Mouse (Mus musculus): ENCODE data around the gene Isyna1. TPM values are rescaled to one million over a fixed set of nuclear protein-coding genes. Genes with fewer than 3 reads are reported as not detected.
A peak's percentile ranks its signal among the peaks of the same experiment; 100 is the strongest.

Isyna1 gene
- polyA plus RNA-seq, 1 experiment, result 92.4 TPM

- Histone ChIP-seq H3K4me1 (ENCODE audit: control insufficient read depth, insufficient read depth, insufficient read length, low read length) (peaks cover 22% of the 10 kb centered on the region), H3K4me3 (ENCODE audit: low read depth, low read length) (no peak overlapping the region), H3K36me3 (ENCODE audit: control insufficient read depth, insufficient read depth, low read length) (no peaks in the 10 kb centered on the region), H3K27ac (ENCODE audit: insufficient read depth, low read depth, low read length) (no peak overlapping the region), H3K27me3 (ENCODE audit: control insufficient read depth, insufficient read depth, low read length) (no peaks in the 10 kb centered on the region)
- TF ChIP-seq CTCF (IDR thresholded peaks at IDR 0.05; ENCODE audit: extremely low read depth, insufficient read length, insufficient replicate concordance, low read depth, low read length) (no peak), POLR2A (IDR thresholded peaks at IDR 0.05; ENCODE audit: low read depth, low read length) (no peak)
- WGBS, result 90% methylated on average over 5 of the region's 5 CpGs
These were observed 32.9 kb downstream of the Isyna1 start for GRCm38 (mm10) chr8:70627041-70627440.

- H3K4me3 ChIP-seq (ENCODE audit: low read depth, low read length), result no peak overlapping the region
- no peaks in the 10 kb centered on the region for H3K27me3 ChIP-seq (ENCODE audit: control insufficient read depth, insufficient read depth, low read length)
- no peak for TF ChIP-seq CTCF (IDR thresholded peaks at IDR 0.05; ENCODE audit: extremely low read depth, insufficient read length, insufficient replicate concordance, low read depth, low read length)
- TF ChIP-seq POLR2A (IDR thresholded peaks at IDR 0.05; ENCODE audit: low read depth, low read length), result no peak
- H3K27ac ChIP-seq (ENCODE audit: insufficient read depth, low read depth, low read length), result no peak overlapping the region
- peaks cover 24% of the 10 kb centered on the region for H3K4me1 ChIP-seq (ENCODE audit: control insufficient read depth, insufficient read depth, insufficient read length, low read length)
- H3K36me3 ChIP-seq (ENCODE audit: control insufficient read depth, insufficient read depth, low read length), result no peaks in the 10 kb centered on the region
- WGBS, result 66% methylated on average over 7 of the region's 7 CpGs
These were observed 34.9 kb downstream of the Isyna1 start for GRCm38 (mm10) chr8:70628986-70629490.

GRCm38 (mm10) chr8:70629574-70630531 is 35.7 kb downstream of the Isyna1 start:
- no peaks in the 10 kb centered on the region for H3K27me3 ChIP-seq (ENCODE audit: control insufficient read depth, insufficient read depth, low read length)
- peaks cover 27% of the 10 kb centered on the region for H3K4me1 ChIP-seq (ENCODE audit: control insufficient read depth, insufficient read depth, insufficient read length, low read length)
- peak overlapping the region; percentile 70 for H3K4me3 ChIP-seq (ENCODE audit: low read depth, low read length)
- TF ChIP-seq CTCF (IDR thresholded peaks at IDR 0.05; ENCODE audit: extremely low read depth, insufficient read length, insufficient replicate concordance, low read depth, low read length) (peak; percentile 100), POLR2A (IDR thresholded peaks at IDR 0.05; ENCODE audit: low read depth, low read length) (no peak; the same call in 1 of the 2 replicates)
- H3K27ac ChIP-seq (ENCODE audit: insufficient read depth, low read depth, low read length), result peak overlapping the region; percentile 10; the same call in 1 of the 2 replicates
- under 1% methylated on average over 60 of the region's 60 CpGs for WGBS
- no peaks in the 10 kb centered on the region for H3K36me3 ChIP-seq (ENCODE audit: control insufficient read depth, insufficient read depth, low read length)

GRCm38 (mm10) chr8:70630532-70631381 is 36.6 kb downstream of the Isyna1 start:
- Histone ChIP-seq H3K36me3 (ENCODE audit: control insufficient read depth, insufficient read depth, low read length) (no peaks in the 10 kb centered on the region), H3K4me3 (ENCODE audit: low read depth, low read length) (peak overlapping the region; percentile 60), H3K27me3 (ENCODE audit: control insufficient read depth, insufficient read depth, low read length) (no peaks in the 10 kb centered on the region), H3K4me1 (ENCODE audit: control insufficient read depth, insufficient read depth, insufficient read length, low read length) (peaks cover 30% of the 10 kb centered on the region), H3K27ac (ENCODE audit: insufficient read depth, low read depth, low read length) (peak overlapping the region; percentile 74)
- 7% methylated on average over 22 of the region's 22 CpGs for WGBS
- no peak for TF ChIP-seq POLR2A (IDR thresholded peaks at IDR 0.05; ENCODE audit: low read depth, low read length)
- no peak for TF ChIP-seq CTCF (IDR thresholded peaks at IDR 0.05; ENCODE audit: extremely low read depth, insufficient read length, insufficient replicate concordance, low read depth, low read length)

GRCm38 (mm10) chr8:70631436-70631835 is 37.3 kb downstream of the Isyna1 start:
- Histone ChIP-seq H3K36me3 (ENCODE audit: control insufficient read depth, insufficient read depth, low read length) (no peaks in the 10 kb centered on the region), H3K27ac (ENCODE audit: insufficient read depth, low read depth, low read length) (peak overlapping the region; percentile 74), H3K4me1 (ENCODE audit: control insufficient read depth, insufficient read depth, insufficient read length, low read length) (peaks cover 33% of the 10 kb centered on the region), H3K4me3 (ENCODE audit: low read depth, low read length) (peak overlapping the region; percentile 60), H3K27me3 (ENCODE audit: control insufficient read depth, insufficient read depth, low read length) (no peaks in the 10 kb centered on the region)
- TF ChIP-seq POLR2A (IDR thresholded peaks at IDR 0.05; ENCODE audit: low read depth, low read length) (peak; percentile 62; the same call in 1 of the 2 replicates), CTCF (IDR thresholded peaks at IDR 0.05; ENCODE audit: extremely low read depth, insufficient read length, insufficient replicate concordance, low read depth, low read length) (no peak)
- 5% methylated on average over 24 of the region's 24 CpGs for WGBS

- Histone ChIP-seq H3K4me1 (ENCODE audit: control insufficient read depth, insufficient read depth, insufficient read length, low read length) (peaks cover 40% of the 10 kb centered on the region), H3K27me3 (ENCODE audit: control insufficient read depth, insufficient read depth, low read length) (no peaks in the 10 kb centered on the region), H3K4me3 (ENCODE audit: low read depth, low read length) (peak within 1 kb of the TSS; percentile 60), H3K36me3 (ENCODE audit: control insufficient read depth, insufficient read depth, low read length) (no peaks in the 10 kb centered on the region), H3K27ac (ENCODE audit: insufficient read depth, low read depth, low read length) (peak within 1 kb of the TSS; percentile 74)
- TF ChIP-seq POLR2A (IDR thresholded peaks at IDR 0.05; ENCODE audit: low read depth, low read length) (no peak), CTCF (IDR thresholded peaks at IDR 0.05; ENCODE audit: extremely low read depth, insufficient read length, insufficient replicate concordance, low read depth, low read length) (no peak)
- WGBS, result 84% methylated on average over 6 of the region's 6 CpGs
These were observed 38.2 kb downstream of the Isyna1 start, which contains the start of gene Gdf15 for GRCm38 (mm10) chr8:70632346-70632892. Gene Gdf15, minus strand, starts transcription at chr8:70632456.
